Mouse (Mus musculus): ENCODE data around the gene Zfp990. TPM values are rescaled to one million over a fixed set of nuclear protein-coding genes. Genes with fewer than 3 reads are reported as not detected.
"Not testable (repeated sequence)": the region's sequence is repeated elsewhere in the genome, so short reads cannot be mapped to it uniquely, and the experiment has no call there.

Gene Zfp990
- polyA plus RNA-seq, 1 experiment from 2014 or later: not detected

- H3K27ac ChIP-seq; H3K4me1 ChIP-seq (replicated peaks); ATAC-seq; H3K27me3 ChIP-seq; H3K4me3 ChIP-seq (replicated peaks); H3K9ac ChIP-seq (replicated peaks); H3K36me3 ChIP-seq; H3K4me2 ChIP-seq (replicated peaks): not testable (repeated sequence)
- H3K9me3 ChIP-seq: peaks cover 48% of the 10 kb centered on the region
- WGBS: 70% methylated on average over 6 of the region's 6 CpGs
These were observed 35.3 kb downstream of the Zfp990 start for GRCm38 (mm10) chr4:145545734-145546349.

GRCm38 (mm10) chr4:145546477-145546876, 35.9 kb downstream of the Zfp990 start:
- H3K4me2 ChIP-seq (replicated peaks); ATAC-seq; H3K27ac ChIP-seq; H3K4me1 ChIP-seq (replicated peaks); H3K4me3 ChIP-seq (replicated peaks); H3K27me3 ChIP-seq; H3K36me3 ChIP-seq; H3K9ac ChIP-seq (replicated peaks): not testable (repeated sequence)
- 86% methylated on average over 3 of the region's 3 CpGs for WGBS
- H3K9me3 ChIP-seq: peaks cover 49% of the 10 kb centered on the region

- no peak overlapping the region for H3K4me2 ChIP-seq (replicated peaks)
- H3K4me1 ChIP-seq (replicated peaks): no peaks in the 10 kb centered on the region
- no peak overlapping the region for H3K4me3 ChIP-seq (replicated peaks)
- H3K27me3 ChIP-seq: no peaks in the 10 kb centered on the region
- H3K9ac ChIP-seq (replicated peaks): no peak overlapping the region
- H3K36me3 ChIP-seq: no peaks in the 10 kb centered on the region
- peaks cover 42% of the 10 kb centered on the region for H3K9me3 ChIP-seq
- H3K27ac ChIP-seq: no peak overlapping the region
- 71% methylated on average over 1 of the region's 1 CpGs for WGBS
- ATAC-seq: no peak
These were observed 46.1 kb downstream of the Zfp990 start for GRCm38 (mm10) chr4:145556680-145557079.

- Histone ChIP-seq H3K9me3 (peaks cover 42% of the 10 kb centered on the region), H3K9ac (replicated peaks) (no peak overlapping the region), H3K27ac (no peak overlapping the region), H3K27me3 (no peaks in the 10 kb centered on the region), H3K4me3 (replicated peaks) (no peak overlapping the region), H3K4me2 (replicated peaks) (no peak overlapping the region), H3K4me1 (replicated peaks) (no peaks in the 10 kb centered on the region), H3K36me3 (no peaks in the 10 kb centered on the region)
- ATAC-seq: no peak
- WGBS: 37% methylated on average over 3 of the region's 3 CpGs
These were observed 49.0 kb downstream of the Zfp990 start for GRCm38 (mm10) chr4:145559505-145560099.

- H3K9me3 ChIP-seq: peaks cover 37% of the 10 kb centered on the region
- no peak overlapping the region for H3K27ac ChIP-seq
- no peaks in the 10 kb centered on the region for H3K4me1 ChIP-seq (replicated peaks)
- H3K9ac ChIP-seq (replicated peaks): no peak overlapping the region
- no peak for ATAC-seq
- H3K27me3 ChIP-seq: no peaks in the 10 kb centered on the region
- no peak overlapping the region for H3K4me3 ChIP-seq (replicated peaks)
- H3K36me3 ChIP-seq: no peaks in the 10 kb centered on the region
- H3K4me2 ChIP-seq (replicated peaks): no peak overlapping the region
- 74% methylated on average over 3 of the region's 3 CpGs for WGBS
These were observed 53.7 kb downstream of the Zfp990 start for GRCm38 (mm10) chr4:145564111-145564821.

- H3K36me3 ChIP-seq; H3K27me3 ChIP-seq; H3K27ac ChIP-seq; H3K4me3 ChIP-seq (replicated peaks); H3K4me1 ChIP-seq (replicated peaks); H3K9ac ChIP-seq (replicated peaks); ATAC-seq; H3K4me2 ChIP-seq (replicated peaks): not testable (repeated sequence)
- 87% methylated on average over 6 of the region's 10 CpGs for whole genome bisulfite sequencing
- peaks cover 16% of the 10 kb centered on the region for H3K9me3 ChIP-seq
These were observed 59.9 kb downstream of the Zfp990 start for GRCm38 (mm10) chr4:145570461-145570860.

- not testable (repeated sequence) for H3K4me3 ChIP-seq (replicated peaks); H3K4me1 ChIP-seq (replicated peaks); H3K36me3 ChIP-seq; H3K27me3 ChIP-seq; ATAC-seq; H3K9ac ChIP-seq (replicated peaks); H3K4me2 ChIP-seq (replicated peaks); H3K27ac ChIP-seq
- 84% methylated on average over 8 of the region's 8 CpGs for WGBS
- peaks cover 35% of the 10 kb centered on the region for H3K9me3 ChIP-seq
These were observed 66.1 kb downstream of the Zfp990 start for GRCm38 (mm10) chr4:145576623-145577022.

GRCm38 (mm10) chr4:145580333-145580732, 69.8 kb downstream of the Zfp990 start:
- H3K36me3 ChIP-seq; ATAC-seq; H3K4me1 ChIP-seq (replicated peaks); H3K27me3 ChIP-seq; H3K4me2 ChIP-seq (replicated peaks); H3K27ac ChIP-seq; H3K9ac ChIP-seq (replicated peaks); H3K4me3 ChIP-seq (replicated peaks): not testable (repeated sequence)
- H3K9me3 ChIP-seq: peaks cover 31% of the 10 kb centered on the region; the same call in 1 of the 2 replicates
- WGBS: 94% methylated on average over 1 of the region's 1 CpGs

GRCm38 (mm10) chr4:145585078-145585477, 74.5 kb downstream of the Zfp990 start, which contains the start of gene Gm13212:
TSS of gene Gm13212 (plus strand) at chr4:145585166.
- not testable (repeated sequence) for H3K4me3 ChIP-seq (replicated peaks); H3K36me3 ChIP-seq; ATAC-seq; H3K4me1 ChIP-seq (replicated peaks); H3K4me2 ChIP-seq (replicated peaks); H3K27ac ChIP-seq; H3K9ac ChIP-seq (replicated peaks); H3K27me3 ChIP-seq
- 25% methylated on average over 11 of the region's 11 CpGs for WGBS
- peaks cover 18% of the 10 kb centered on the region; the same call in 1 of the 2 replicates for H3K9me3 ChIP-seq

- not testable (repeated sequence) for H3K9ac ChIP-seq (replicated peaks); H3K27me3 ChIP-seq; H3K36me3 ChIP-seq; H3K4me2 ChIP-seq (replicated peaks); H3K27ac ChIP-seq; H3K4me1 ChIP-seq (replicated peaks); ATAC-seq; H3K4me3 ChIP-seq (replicated peaks)
- WGBS: 81% methylated on average over 2 of the region's 2 CpGs
- H3K9me3 ChIP-seq: peaks cover 16% of the 10 kb centered on the region; the same call in 1 of the 2 replicates
These were observed 75.5 kb downstream of the Zfp990 start for GRCm38 (mm10) chr4:145586046-145586445.

Data from midbrain, embryonic 13.5 days (tissue).